ENCODE assay signal across 27 mouse cellular contexts in genomic region chr10:107719806-107720205, GRCm38 (mm10). TPM values are rescaled to one million over a fixed set of nuclear protein-coding genes. Genes with fewer than 3 reads are reported as not detected.
"Had no signal": no experiment of that assay in that cellular context is flagged by ENCODE, and none has a peak within 500 bp of the region (broad histone marks: within the 10 kb centered on the region; RNA-seq: fewer than 3 reads in every experiment).

TSS of gene Ptprq (minus strand) at chr10:107720051.

- H3K4me1 ChIP-seq: heart, embryonic 10.5 days; heart, embryonic 12.5 days; hindbrain, embryonic 10.5 days; hindbrain, embryonic 12.5 days; intestine, embryonic 15.5 days; kidney, embryonic 15.5 days; limb, embryonic 10.5 days; limb, embryonic 12.5 days; liver, embryonic 13.5 days; liver, embryonic 15.5 days had no signal

- H3K4me2 ChIP-seq: heart, embryonic 12.5 days; hindbrain, embryonic 12.5 days; hindbrain, embryonic 14.5 days; intestine, embryonic 15.5 days; kidney, embryonic 15.5 days; limb, embryonic 12.5 days; liver, embryonic 13.5 days; liver, embryonic 15.5 days had no signal

- H3K27ac ChIP-seq: gastrocnemius, adult 2 months; heart, embryonic 10.5 days; hindbrain, embryonic 10.5 days; hindbrain, embryonic 12.5 days; hindbrain, embryonic 14.5 days; intestine, embryonic 15.5 days; kidney, embryonic 15.5 days; layer of hippocampus, adult 2 months; left cerebral cortex, adult 2 months; limb, embryonic 10.5 days; limb, embryonic 12.5 days; liver, embryonic 13.5 days; liver, embryonic 15.5 days had no signal

- H3K36me3 ChIP-seq: heart, embryonic 10.5 days; heart, embryonic 12.5 days; hindbrain, embryonic 10.5 days; hindbrain, embryonic 12.5 days; intestine, embryonic 15.5 days; kidney, embryonic 15.5 days; limb, embryonic 10.5 days; limb, embryonic 12.5 days; liver, embryonic 13.5 days; liver, embryonic 15.5 days had no signal

- H3K27me3 ChIP-seq: heart, embryonic 12.5 days; hindbrain, embryonic 12.5 days; intestine, embryonic 15.5 days; kidney, embryonic 15.5 days; limb, embryonic 12.5 days; liver, embryonic 13.5 days; liver, embryonic 15.5 days had no signal

- H3K9ac ChIP-seq: heart, embryonic 12.5 days; hindbrain, embryonic 12.5 days; hindbrain, embryonic 14.5 days; intestine, embryonic 15.5 days; kidney, embryonic 15.5 days; limb, embryonic 12.5 days; liver, embryonic 13.5 days; liver, embryonic 15.5 days had no signal

- ATAC-seq: hindbrain, embryonic 16.5 days; inflammation-experienced regulatory T-cells, adult 6 months; intestine, embryonic 15.5 days; intestine, postnatal 0 days had no signal

- DNase-seq: gastrocnemius, adult 2 months; gastrocnemius, postnatal 10 days; gastrocnemius, postnatal 25 days; heart, adult 18-20 months; heart, postnatal 10 days; heart, postnatal 4 days; kidney, adult 18-20 months; kidney, postnatal 25 days; kidney, postnatal 4 days; liver; liver, embryonic 13.5 days had no signal

- H3K4me3 ChIP-seq: gastrocnemius, adult 2 months; heart, embryonic 10.5 days; heart, embryonic 12.5 days; hindbrain, embryonic 10.5 days; hindbrain, embryonic 12.5 days; intestine, embryonic 15.5 days; kidney, embryonic 15.5 days; layer of hippocampus, adult 2 months; left cerebral cortex, adult 2 months; limb, embryonic 10.5 days; limb, embryonic 12.5 days; liver, embryonic 13.5 days; liver, embryonic 15.5 days had no signal

- H3K9me3 ChIP-seq: heart, embryonic 10.5 days; heart, embryonic 12.5 days; hindbrain, embryonic 10.5 days; hindbrain, embryonic 12.5 days; intestine, embryonic 15.5 days; kidney, embryonic 15.5 days; limb, embryonic 10.5 days; limb, embryonic 12.5 days; liver, embryonic 13.5 days; liver, embryonic 15.5 days had no signal

RNA-seq across cellular contexts. Expression of gene Ptprq, which starts in this region (rescaled TPM):
- total RNA-seq: granulocyte monocyte progenitor cell, adult 5-6 weeks had no signal
- polyA plus RNA-seq: inflammation-experienced regulatory T-cells, adult 6 months; intestine, postnatal 0 days; liver, embryonic 13.5 days; liver, embryonic 15.5 days had no signal
